Mouse (Mus musculus) heart, adult 2 months (tissue): ENCODE data around the gene Neurod6.

ENCODE experiments used
- CTCF ChIP-seq: fragments of 200-600 bp; IDR thresholded peaks from 2 replicates; pipeline ENCODE4 v1.8.1; 2022; ENCODE audit warnings: antibody characterized with exemption, mild to moderate bottlenecking, moderate library complexity
- EP300 ChIP-seq: fragments of 200-500 bp; IDR thresholded peaks from 2 replicates; pipeline ENCODE4 v1.6.1; 2011; ENCODE audit warnings: low read depth, low read length, control low read depth; ENCODE audit not compliant: insufficient read depth

GRCm38 (mm10) chr6:55700392-55701386 lies 19.6 kb upstream of the Neurod6 start:
- no peak for TF ChIP-seq EP300
- TF ChIP-seq CTCF: no peak
